Mouse (Mus musculus) heart, adult 2 months (tissue): Measurements from ENCODE around the gene Actg1. TPM values are rescaled to one million over a fixed set of nuclear protein-coding genes. Genes with fewer than 3 reads are reported as not detected.

ENCODE experiments used
- DNase-seq, 2 experiments: peaks; one replicate each; pipeline ENCODE4 v3.0.0; 2021
- H3K27ac ChIP-seq: fragments of 200-600 bp; 2 replicates; pipeline ENCODE4 v1.8.1; 2022
- H3K27me3 ChIP-seq: fragments of 200-500 bp; 2 replicates; pipeline ENCODE4 v1.6.1; 2012; ENCODE audit warnings: mild to moderate bottlenecking, low read length, inconsistent platforms, mixed read lengths; ENCODE audit not compliant: control insufficient read depth, insufficient read depth
- H3K36me3 ChIP-seq: fragments of 200-500 bp; 2 replicates; pipeline ENCODE4 v1.6.1; 2012; ENCODE audit warnings: low read length, inconsistent platforms; ENCODE audit not compliant: control insufficient read depth, insufficient read depth
- H3K4me1 ChIP-seq: fragments of 200-500 bp; 2 replicates; pipeline ENCODE4 v1.6.1; 2011; ENCODE audit warnings: low read length; ENCODE audit not compliant: control insufficient read depth, insufficient read depth
- H3K4me3 ChIP-seq: fragments of 200-600 bp; 2 replicates; pipeline ENCODE4 v1.8.1; 2022
- H3K79me2 ChIP-seq: fragments of 200-500 bp; replicated peaks from 2 replicates; pipeline ENCODE4 v1.6.1; 2012; ENCODE audit warnings: mild to moderate bottlenecking, inconsistent platforms, low read length, moderate library complexity, mixed read lengths; ENCODE audit not compliant: control insufficient read depth, insufficient read depth
- H3K9ac ChIP-seq: fragments of 200-500 bp; 2 replicates; pipeline ENCODE4 v1.6.1; 2012; ENCODE audit warnings: low read depth, mild to moderate bottlenecking, control low read depth, inconsistent platforms, low read length, mixed read lengths
- CTCF ChIP-seq: fragments of 200-600 bp; IDR thresholded peaks from 2 replicates; pipeline ENCODE4 v1.8.1; 2022; ENCODE audit warnings: antibody characterized with exemption, mild to moderate bottlenecking, moderate library complexity
- EP300 ChIP-seq: fragments of 200-500 bp; IDR thresholded peaks from 2 replicates; pipeline ENCODE4 v1.6.1; 2011; ENCODE audit warnings: low read depth, low read length, control low read depth; ENCODE audit not compliant: insufficient read depth
- POLR2A ChIP-seq: fragments of 200-500 bp; IDR thresholded peaks from 2 replicates; pipeline ENCODE4 v1.6.1; 2011; ENCODE audit warnings: mild to moderate bottlenecking, low read depth, low read length, control low read depth; ENCODE audit not compliant: insufficient read depth
- WGBS: fragments of 180-500 bp; shearing (Covaris S2); methylation state at CpG from one replicate; pipeline ENCODE4 v1.1.7; 2018; 5-methylcytosine and 5-hydroxymethylcytosine counted together
- intact Hi-C: fragments of 180-260 bp; cut with DNase I; formaldehyde crosslinking; loops from one replicate; pipeline ENCODE4 v1.15.1; 2025
- polyA plus RNA-seq: library from polyadenylated mRNA; depleted of rRNA; stranded (reverse); fragments of >200 nt; gene quantifications from 2 replicates; pipeline ENCODE4 v1.2.3, GENCODE M21; 2012
- total RNA-seq, 2 experiments: library from RNA; stranded (reverse); gene quantifications; 2 replicates each; pipeline ENCODE4 v1.2.3; 2021

Gene Actg1
- total and polyA plus RNA-seq, 3 experiments, result 222 to 510 (median 321) TPM

GRCm38 (mm10) chr11:120359391-120359790 is 11.0 kb upstream of the Actg1 start:
- no peak overlapping the region for H3K4me3 ChIP-seq
- peaks cover 4% of the 10 kb centered on the region for H3K4me1 ChIP-seq
- peak; percentile 61 to 74 for DNase-seq
- no peaks in the 10 kb centered on the region for H3K36me3 ChIP-seq
- H3K79me2 ChIP-seq, result no peaks in the 10 kb centered on the region
- 60% methylated on average over 6 of the region's 6 CpGs for WGBS
- intact Hi-C loops, result no loop called here
- H3K9ac ChIP-seq, result no peak overlapping the region
- H3K27ac ChIP-seq, result peak overlapping the region; percentile 36; the same call in 1 of the 2 replicates
- TF ChIP-seq EP300, result peak; percentile 49; the same call in 1 of the 2 replicates
- peak; percentile 15; the same call in 1 of the 2 replicates for TF ChIP-seq CTCF
- TF ChIP-seq POLR2A, result no peak
- H3K27me3 ChIP-seq, result no peaks in the 10 kb centered on the region

GRCm38 (mm10) chr11:120357791-120358401 is 9.6 kb upstream of the Actg1 start:
- Histone ChIP-seq H3K9ac (no peak overlapping the region), H3K4me3 (no peak overlapping the region)
- intact Hi-C loops, result no loop called here

GRCm38 (mm10) chr11:120356900-120357299 is 8.6 kb upstream of the Actg1 start:
- Histone ChIP-seq H3K4me3 (no peak overlapping the region), H3K79me2 (no peaks in the 10 kb centered on the region), H3K27me3 (no peaks in the 10 kb centered on the region), H3K9ac (no peak overlapping the region), H3K4me1 (peaks cover 13% of the 10 kb centered on the region), H3K27ac (no peak overlapping the region), H3K36me3 (no peaks in the 10 kb centered on the region)
- intact Hi-C loops, result no loop called here
- WGBS, result 95% methylated on average over 4 of the region's 4 CpGs
- TF ChIP-seq CTCF (0 out of 2 replicates have a peak, but pooled peaks have one; percentile 8), EP300 (no peak)
- DNase-seq, result no peak

More at GRCm38 (mm10) chr11:120357791-120358401, 9.6 kb upstream of the Actg1 start:
- Histone ChIP-seq H3K79me2 (no peaks in the 10 kb centered on the region), H3K27me3 (no peaks in the 10 kb centered on the region), H3K4me1 (peaks cover 8% of the 10 kb centered on the region), H3K27ac (no peak overlapping the region), H3K36me3 (no peaks in the 10 kb centered on the region)
- WGBS, result 33% methylated on average over 10 of the region's 10 CpGs
- DNase-seq, result peak; percentile 69 to 78
- no peak for TF ChIP-seq CTCF
- no peak for TF ChIP-seq EP300
- TF ChIP-seq POLR2A, result no peak

- Histone ChIP-seq H3K36me3 (no peaks in the 10 kb centered on the region), H3K27me3 (no peaks in the 10 kb centered on the region), H3K27ac (no peak overlapping the region), H3K4me3 (no peak overlapping the region), H3K79me2 (no peaks in the 10 kb centered on the region), H3K9ac (no peak overlapping the region), H3K4me1 (peaks cover 13% of the 10 kb centered on the region)
- no peak for DNase-seq
- 89% methylated on average over 15 of the region's 15 CpGs for WGBS
- TF ChIP-seq CTCF (0 out of 2 replicates have a peak, but pooled peaks have one; percentile 4), EP300 (no peak), POLR2A (no peak)
- intact Hi-C loops, result no loop called here
These were observed 8.0 kb upstream of the Actg1 start for GRCm38 (mm10) chr11:120356319-120356840.

GRCm38 (mm10) chr11:120355277-120356039 is 7.1 kb upstream of the Actg1 start:
- peak in 1 of 2 experiments; percentile 22 for DNase-seq
- no peaks in the 10 kb centered on the region for H3K27me3 ChIP-seq
- intact Hi-C loops, result loop anchor here (2.0 kb wide), 1 partner anchor 13 kb away; no protein-coding TSS in a partner anchor
- no peak overlapping the region for H3K4me3 ChIP-seq
- H3K4me1 ChIP-seq, result peaks cover 20% of the 10 kb centered on the region
- no peaks in the 10 kb centered on the region for H3K79me2 ChIP-seq
- H3K9ac ChIP-seq, result no peak overlapping the region
- 55% methylated on average over 5 of the region's 5 CpGs for WGBS
- no peaks in the 10 kb centered on the region for H3K36me3 ChIP-seq
- TF ChIP-seq POLR2A, result no peak
- no peak for TF ChIP-seq CTCF
- no peak for TF ChIP-seq EP300
- H3K27ac ChIP-seq, result no peak overlapping the region
